Mouse (Mus musculus): ENCODE measurements around the gene Atp13a4.

GRCm38 (mm10) chr16:29527085-29527484 is 17.6 kb downstream of the Atp13a4 start:
- TF ChIP-seq HCFC1 (IDR thresholded peaks at IDR 0.05; ENCODE audit: borderline replicate concordance, insufficient read depth, low read length) (no peak), CHD2 (IDR thresholded peaks at IDR 0.05; ENCODE audit: low read depth, low read length) (no peak), ZC3H11A (IDR thresholded peaks at IDR 0.05; ENCODE audit: borderline replicate concordance, low read depth, low read length) (no peak), ZNF384 (IDR thresholded peaks at IDR 0.05; ENCODE audit: low read depth, low read length) (no peak)

Data from ES-E14 (cell line).